Mouse (Mus musculus): ENCODE results near the gene Gm10190. TPM values are rescaled to one million over a fixed set of nuclear protein-coding genes. Genes with fewer than 3 reads are reported as not detected.

Gm10190 gene
- polyA plus RNA-seq, 2 experiments: not detected

GRCm38 (mm10) chr17:80368606-80369005, 4.7 kb downstream of the Gm10190 start:
- no peak overlapping the region for H3K4me3 ChIP-seq (ENCODE audit: insufficient read depth in 1 of 2, low read depth in 2 of 2, low read length in 2 of 2)
- H3K9me3 ChIP-seq (ENCODE audit: control insufficient read depth, low read length): no peaks in the 10 kb centered on the region
- ATAC-seq (ENCODE audit: insufficient read depth) (no peak), DNase-seq (ENCODE audit: low read depth in 3 of 3, low spot score in 3 of 3) (no peak)
- 0 out of 4 replicates have a peak, but pooled peaks cover 0 to 2% of the 10 kb centered on the region in 2 experiments for H3K4me1 ChIP-seq (replicated peaks; ENCODE audit: control insufficient read depth in 2 of 2, insufficient read depth in 2 of 2, low read length in 1 of 2)
- 64% methylated on average over 9 of the region's 9 CpGs for WGBS (ENCODE audit: insufficient replicate concordance)
- TF ChIP-seq CTCF (IDR thresholded peaks at IDR 0.05; ENCODE audit: low read depth) (no peak), EP300 (IDR thresholded peaks at IDR 0.05; ENCODE audit: low read depth) (no peak)
- H3K36me3 ChIP-seq (replicated peaks; ENCODE audit: control insufficient read depth, insufficient read depth, low read depth): no peaks in the 10 kb centered on the region
- H3K4me2 ChIP-seq (ENCODE audit: low read depth): no peak overlapping the region
- H3K27ac ChIP-seq: no peak overlapping the region
- no peak overlapping the region for H3K9ac ChIP-seq (replicated peaks)
- H3K27me3 ChIP-seq (ENCODE audit: control insufficient read depth, insufficient read depth, low read length): peaks cover 6% of the 10 kb centered on the region

DNA sequence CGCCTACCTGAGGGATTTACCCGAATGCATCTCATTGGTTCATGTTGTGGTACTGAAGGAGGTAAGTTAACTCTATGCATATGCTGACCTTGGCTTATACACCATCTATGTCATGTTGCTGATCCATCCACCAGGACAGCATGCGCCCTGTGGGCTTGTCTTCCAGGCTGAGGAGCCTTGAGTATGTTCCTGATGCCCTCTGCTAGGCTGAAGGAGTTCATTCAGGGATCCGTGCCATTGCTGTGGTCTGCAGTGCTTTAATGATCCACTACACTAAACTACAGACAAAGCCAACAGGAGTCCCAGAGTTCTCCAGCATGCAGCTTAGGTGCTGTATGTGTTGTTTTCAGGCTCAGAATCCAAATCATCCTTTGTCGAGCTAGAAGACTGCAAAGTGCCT, 6.1 kb downstream of the Gm10190 start:
- Histone ChIP-seq H3K36me3 (replicated peaks; ENCODE audit: control insufficient read depth, insufficient read depth, low read depth) (no peaks in the 10 kb centered on the region), H3K4me3 (ENCODE audit: insufficient read depth in 1 of 2, low read depth in 2 of 2, low read length in 2 of 2) (no peak overlapping the region), H3K27ac (no peak overlapping the region), H3K27me3 (ENCODE audit: control insufficient read depth, insufficient read depth, low read length) (no peaks in the 10 kb centered on the region), H3K4me2 (ENCODE audit: low read depth) (no peak overlapping the region), H3K9me3 (ENCODE audit: control insufficient read depth, low read length) (no peaks in the 10 kb centered on the region), H3K9ac (replicated peaks) (no peak overlapping the region), H3K4me1 (replicated peaks; ENCODE audit: control insufficient read depth in 2 of 2, insufficient read depth in 2 of 2, low read length in 1 of 2) (no peaks in the 10 kb centered on the region)
- ATAC-seq (ENCODE audit: insufficient read depth): no peak
- DNase-seq (ENCODE audit: low read depth in 3 of 3, low spot score in 3 of 3): no peak
- WGBS (ENCODE audit: insufficient replicate concordance): 50% methylated on average over 5 of the region's 5 CpGs
- TF ChIP-seq CTCF (IDR thresholded peaks at IDR 0.05; ENCODE audit: low read depth): no peak

GRCm38 (mm10) chr17:80360245-80360644, 13.1 kb downstream of the Gm10190 start:
- ATAC-seq (ENCODE audit: insufficient read depth) (no peak), DNase-seq (ENCODE audit: low read depth in 3 of 3, low spot score in 3 of 3) (no peak)
- no peak overlapping the region for H3K9ac ChIP-seq (replicated peaks)
- H3K4me3 ChIP-seq (ENCODE audit: insufficient read depth in 1 of 2, low read depth in 2 of 2, low read length in 2 of 2): no peak overlapping the region
- WGBS (ENCODE audit: insufficient replicate concordance): 55% methylated on average over 8 of the region's 8 CpGs
- no peaks in the 10 kb centered on the region for H3K27me3 ChIP-seq (ENCODE audit: control insufficient read depth, insufficient read depth, low read length)
- no peaks in the 10 kb centered on the region for H3K36me3 ChIP-seq (replicated peaks; ENCODE audit: control insufficient read depth, insufficient read depth, low read depth)
- no peak overlapping the region for H3K4me2 ChIP-seq (ENCODE audit: low read depth)
- TF ChIP-seq EP300 (IDR thresholded peaks at IDR 0.05; ENCODE audit: low read depth) (no peak), CTCF (IDR thresholded peaks at IDR 0.05; ENCODE audit: low read depth) (no peak)
- no peak overlapping the region for H3K27ac ChIP-seq
- H3K9me3 ChIP-seq (ENCODE audit: control insufficient read depth, low read length): no peaks in the 10 kb centered on the region
- no peaks in the 10 kb centered on the region for H3K4me1 ChIP-seq (replicated peaks; ENCODE audit: control insufficient read depth in 2 of 2, insufficient read depth in 2 of 2, low read length in 1 of 2)

DNA sequence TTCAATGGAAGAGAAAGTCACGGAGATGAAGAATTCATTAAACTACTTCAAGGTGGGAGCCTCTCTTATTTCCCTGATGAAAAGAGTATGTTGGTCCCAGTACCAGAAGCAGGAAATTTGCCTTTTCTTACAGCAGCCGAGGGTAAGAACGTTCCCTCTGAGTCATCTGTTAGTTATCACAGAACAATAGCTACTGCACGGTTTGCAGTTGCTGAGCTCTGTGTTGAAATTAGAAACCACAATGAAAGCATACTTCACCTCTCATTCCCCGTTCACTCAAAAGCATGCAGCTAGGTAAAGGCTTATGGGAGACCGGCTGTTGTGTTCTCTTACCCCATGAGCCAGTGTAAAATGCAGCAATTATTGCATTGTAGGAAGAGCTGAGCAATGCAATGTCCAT, 26.1 kb downstream of the Gm10190 start:
- H3K36me3 ChIP-seq (replicated peaks; ENCODE audit: control insufficient read depth, insufficient read depth, low read depth): no peaks in the 10 kb centered on the region
- H3K27me3 ChIP-seq (ENCODE audit: control insufficient read depth, insufficient read depth, low read length): no peaks in the 10 kb centered on the region
- TF ChIP-seq CTCF (IDR thresholded peaks at IDR 0.05; ENCODE audit: low read depth) (no peak), EP300 (IDR thresholded peaks at IDR 0.05; ENCODE audit: low read depth) (no peak)
- no peak overlapping the region for H3K4me2 ChIP-seq (ENCODE audit: low read depth)
- ATAC-seq (ENCODE audit: insufficient read depth): no peak
- H3K4me1 ChIP-seq (replicated peaks; ENCODE audit: control insufficient read depth in 2 of 2, insufficient read depth in 2 of 2, low read length in 1 of 2): no peaks in the 10 kb centered on the region
- DNase-seq (ENCODE audit: low read depth in 3 of 3, low spot score in 3 of 3): no peak
- no peak overlapping the region for H3K4me3 ChIP-seq (ENCODE audit: insufficient read depth in 1 of 2, low read depth in 2 of 2, low read length in 2 of 2)
- 41% methylated on average over 6 of the region's 6 CpGs for WGBS (ENCODE audit: insufficient replicate concordance)
- H3K27ac ChIP-seq: no peak overlapping the region
- H3K9ac ChIP-seq (replicated peaks): no peak overlapping the region
- no peaks in the 10 kb centered on the region for H3K9me3 ChIP-seq (ENCODE audit: control insufficient read depth, low read length)

- no peak for DNase-seq (ENCODE audit: low read depth in 3 of 3, low spot score in 3 of 3)
- ATAC-seq (ENCODE audit: insufficient read depth): no peak
- WGBS (ENCODE audit: insufficient replicate concordance): 59% methylated on average over 11 of the region's 11 CpGs
- Histone ChIP-seq H3K9ac (replicated peaks) (no peak overlapping the region), H3K27me3 (ENCODE audit: control insufficient read depth, insufficient read depth, low read length) (no peaks in the 10 kb centered on the region), H3K27ac (no peak overlapping the region), H3K4me2 (ENCODE audit: low read depth) (no peak overlapping the region), H3K9me3 (ENCODE audit: control insufficient read depth, low read length) (no peaks in the 10 kb centered on the region), H3K4me1 (replicated peaks; ENCODE audit: control insufficient read depth in 2 of 2, insufficient read depth in 2 of 2, low read length in 1 of 2) (no peaks in the 10 kb centered on the region), H3K36me3 (replicated peaks; ENCODE audit: control insufficient read depth, insufficient read depth, low read depth) (no peaks in the 10 kb centered on the region), H3K4me3 (ENCODE audit: insufficient read depth in 1 of 2, low read depth in 2 of 2, low read length in 2 of 2) (no peak overlapping the region)
- TF ChIP-seq EP300 (IDR thresholded peaks at IDR 0.05; ENCODE audit: low read depth): no peak
Observed at GRCm38 (mm10) chr17:80346591-80347125, 26.7 kb downstream of the Gm10190 start.
